Mouse (Mus musculus): ENCODE measurements around the gene Plek.

Plek gene

GRCm38 (mm10) chr11:16999933-17000332 lies 52.2 kb downstream of the Plek start:
- no peak for DNase-seq

DNA sequence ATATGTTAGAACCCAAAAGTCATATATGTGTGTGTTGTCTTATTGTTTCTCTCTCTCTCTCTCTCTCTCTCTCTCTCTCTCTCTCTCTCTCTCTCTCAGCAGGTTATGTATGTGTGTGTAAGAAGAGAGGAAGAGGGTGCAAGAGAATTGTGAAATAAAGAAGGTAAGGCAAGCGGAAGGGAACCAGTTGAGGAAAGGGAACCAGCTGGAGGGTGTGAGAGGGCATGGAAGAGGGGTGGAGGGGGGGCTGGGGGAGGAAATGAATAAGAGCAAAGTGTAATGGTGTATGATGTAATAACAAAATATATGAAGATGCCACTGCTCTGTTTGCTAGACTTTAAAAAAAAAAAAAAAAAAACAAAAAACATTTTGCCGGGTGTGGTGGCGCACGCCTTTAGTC lies 52.8 kb downstream of the Plek start:
- DNase-seq = no peak

DNA sequence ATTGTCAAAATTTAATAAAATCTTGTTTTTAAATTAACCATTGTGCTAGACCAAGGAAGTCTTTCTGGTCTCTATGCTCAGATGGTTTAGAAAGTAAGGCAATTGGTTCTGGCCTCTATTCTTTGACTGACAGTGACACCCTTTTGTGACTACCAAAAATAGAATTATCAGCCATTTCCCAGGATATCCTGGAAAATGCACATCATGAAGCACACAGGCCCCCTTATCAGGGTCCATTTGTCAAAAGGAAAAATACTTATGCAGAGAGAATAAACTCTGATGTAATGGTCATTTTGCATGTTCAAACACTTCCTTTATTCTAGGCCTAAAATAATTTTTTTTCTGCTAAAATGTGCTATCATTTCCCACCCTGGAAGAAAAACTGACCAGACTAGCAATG lies 54.7 kb downstream of the Plek start:
- no peak for DNase-seq

DNA sequence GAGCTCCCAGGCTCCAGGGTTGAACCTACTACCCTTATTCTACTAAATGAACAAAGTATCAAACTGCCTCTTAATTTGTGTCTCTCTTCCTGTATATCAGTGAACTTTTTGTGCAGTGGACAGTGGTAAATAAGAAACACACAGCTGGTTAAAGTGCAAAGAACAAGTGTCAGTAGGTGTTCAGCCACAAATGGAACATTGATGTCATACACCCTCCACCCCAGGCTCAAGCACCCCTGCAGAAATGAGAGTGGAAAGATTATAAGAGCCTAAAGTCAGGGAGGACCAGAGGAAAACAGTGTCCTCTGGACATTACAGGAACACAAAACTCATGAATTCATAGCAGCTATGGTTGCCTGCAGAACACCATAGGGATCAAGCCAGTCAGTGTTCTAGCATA lies 55.4 kb downstream of the Plek start:
- DNase-seq = no peak

GRCm38 (mm10) chr11:16992880-16993279 lies 59.3 kb downstream of the Plek start:
- no peak for DNase-seq

DNA sequence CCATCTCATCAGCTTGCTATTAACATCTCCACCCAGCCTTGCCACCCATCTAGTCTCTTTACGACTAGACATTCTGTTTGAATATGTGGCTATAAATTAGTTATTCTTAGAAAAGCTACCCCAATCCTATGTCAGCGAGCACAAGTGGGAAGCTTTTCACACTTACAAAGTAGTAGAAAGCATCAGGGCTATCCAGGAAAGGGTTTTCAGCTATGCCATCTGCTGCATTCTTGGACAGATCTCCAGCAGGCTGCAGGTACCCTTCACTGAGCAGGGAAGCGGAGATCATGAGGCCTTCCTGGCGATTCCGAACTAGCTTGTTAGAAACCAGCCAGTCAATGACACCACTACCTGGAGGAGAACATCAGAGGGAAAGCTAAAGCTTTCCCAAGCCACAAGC lies 62.3 kb downstream of the Plek start:
- DNase-seq = peak; percentile 41

DNA sequence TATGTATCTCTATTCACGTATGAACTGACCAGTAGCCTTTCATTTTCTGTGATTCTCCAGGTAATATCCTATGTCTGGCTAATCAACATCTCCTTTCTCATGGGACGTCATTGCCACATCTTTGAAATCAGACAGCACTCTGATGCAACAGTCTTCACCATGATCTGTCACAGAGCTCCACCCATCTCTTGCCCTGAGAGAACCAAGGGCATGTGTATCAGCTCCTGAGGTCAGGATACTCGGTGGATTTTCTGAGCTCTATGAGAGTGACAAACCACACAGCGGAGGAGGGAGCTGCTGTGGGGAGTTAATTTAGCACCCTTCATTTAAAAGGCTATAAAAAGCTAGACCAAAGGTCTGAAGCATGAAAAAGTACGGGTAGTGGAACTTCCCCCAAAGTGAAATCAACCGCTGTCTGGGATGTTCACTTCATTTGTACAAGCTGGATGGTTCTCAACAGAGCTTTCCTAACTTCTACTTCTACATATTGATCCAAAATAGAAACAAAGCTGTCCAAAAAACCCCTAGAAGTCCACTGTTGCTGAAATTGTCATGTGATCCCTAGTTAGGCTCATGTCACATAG lies 64.3 kb downstream of the Plek start:
- DNase-seq = peak; percentile 81

- peak; percentile 29 for DNase-seq
Measured at GRCm38 (mm10) chr11:16986550-16987187, 65.5 kb downstream of the Plek start.

DNA sequence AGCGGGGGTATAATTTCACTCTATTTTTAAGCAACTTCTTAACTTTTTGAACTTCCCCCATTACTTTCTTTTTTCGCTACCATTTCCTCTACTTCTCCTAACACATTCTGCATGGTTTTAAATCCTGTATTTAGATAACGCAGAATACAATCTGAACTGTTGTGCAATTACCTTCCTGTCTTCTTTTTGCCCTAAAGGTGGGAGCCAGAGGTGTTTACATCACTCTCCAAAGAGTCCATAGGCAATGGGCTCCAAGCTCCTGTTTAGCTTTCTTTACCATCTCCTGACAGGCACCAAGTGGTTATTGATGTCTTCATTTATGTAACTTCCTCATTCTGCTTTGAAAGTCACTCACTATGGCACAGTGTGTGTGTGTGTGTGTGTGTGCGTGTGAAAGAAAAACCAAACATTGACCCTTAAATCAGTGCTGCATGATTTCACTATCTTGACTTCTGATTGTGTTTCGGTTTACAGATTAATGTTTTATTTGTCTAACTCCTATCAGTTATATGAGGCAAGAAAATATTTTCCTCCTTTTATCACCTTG lies 73.9 kb downstream of the Plek start:
- no peak for DNase-seq

DNA sequence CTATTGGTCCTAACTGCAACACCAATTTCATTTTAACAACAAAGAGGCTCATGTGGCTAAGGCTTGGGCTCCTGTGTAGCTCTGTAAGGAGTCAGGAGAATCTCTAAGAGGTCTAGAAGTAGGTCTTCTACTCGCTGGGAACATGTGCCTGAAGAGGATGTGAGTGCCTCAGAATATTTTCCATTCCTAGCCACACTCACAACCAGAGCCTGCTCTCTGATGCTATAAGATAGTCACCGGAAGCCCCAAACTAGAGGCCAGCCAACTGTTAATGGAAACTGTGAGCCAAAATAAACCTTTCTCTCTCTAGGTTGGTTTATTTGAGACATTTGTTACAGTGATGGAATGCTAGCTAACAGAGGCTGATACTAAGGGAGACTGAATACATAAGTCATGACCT lies 74.6 kb downstream of the Plek start:
- DNase-seq = peak; percentile 90

- DNase-seq = peak; percentile 92
Measured at GRCm38 (mm10) chr11:16976937-16977336, 75.2 kb downstream of the Plek start.

DNA sequence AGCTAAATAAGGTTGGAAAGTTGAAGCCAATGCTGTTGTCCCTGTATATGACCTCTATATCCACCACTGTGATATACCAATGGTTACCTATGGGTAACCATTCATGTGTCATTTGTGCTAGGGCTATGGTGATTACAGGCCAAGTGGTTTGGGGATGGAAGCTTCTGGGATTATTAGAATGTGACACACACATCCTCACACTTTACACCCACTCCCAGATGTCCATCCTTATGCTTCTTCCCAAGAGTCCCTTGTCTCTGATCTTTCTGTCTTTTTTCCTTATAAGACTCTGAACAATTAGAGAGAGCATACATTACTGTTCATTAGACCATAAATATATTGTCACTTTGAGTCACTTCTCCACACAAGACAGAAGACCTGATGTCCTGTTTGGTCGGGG lies 79.1 kb downstream of the Plek start:
- DNase-seq = no peak

DNA sequence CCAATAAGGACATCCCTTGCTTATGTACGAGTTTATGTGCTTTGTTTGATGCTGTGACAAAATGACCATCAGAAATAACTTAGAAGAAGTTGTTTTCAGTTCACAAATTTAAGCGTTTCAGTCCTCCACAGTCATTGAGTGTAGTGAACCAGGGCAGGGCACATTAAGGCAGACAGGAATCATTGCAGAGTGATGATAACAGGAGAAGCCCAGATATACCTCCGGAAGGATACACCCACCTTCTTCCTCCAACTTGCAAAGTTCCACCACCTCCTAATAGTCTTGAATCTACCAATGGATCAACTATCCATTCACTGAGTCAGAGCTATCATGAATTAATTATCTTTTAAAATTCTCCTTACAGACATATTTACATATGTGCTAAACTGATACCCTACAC lies 80.2 kb downstream of the Plek start:
- no peak for DNase-seq

DNA sequence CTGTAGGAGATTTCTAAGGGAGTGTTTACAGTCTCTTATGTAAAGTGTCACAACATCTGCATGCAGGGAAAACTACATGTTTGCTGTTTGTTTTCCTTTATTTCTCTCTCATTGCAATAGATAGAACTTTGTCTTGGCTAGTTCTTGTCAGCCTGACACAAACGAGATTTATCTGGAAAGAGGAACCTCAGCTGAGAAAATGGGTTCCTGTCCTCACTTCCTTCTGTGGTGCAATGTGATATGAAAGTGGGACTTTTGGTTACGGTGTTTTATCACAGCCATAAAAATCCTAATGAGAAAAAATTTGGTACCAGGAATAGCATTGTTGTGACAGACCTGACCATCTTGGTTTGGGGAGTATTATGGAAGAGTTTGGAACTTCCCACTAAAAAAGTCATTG lies 82.5 kb downstream of the Plek start:
- no peak for DNase-seq

- no peak for DNase-seq
Measured at GRCm38 (mm10) chr11:16967806-16968205, 84.4 kb downstream of the Plek start.

DNA sequence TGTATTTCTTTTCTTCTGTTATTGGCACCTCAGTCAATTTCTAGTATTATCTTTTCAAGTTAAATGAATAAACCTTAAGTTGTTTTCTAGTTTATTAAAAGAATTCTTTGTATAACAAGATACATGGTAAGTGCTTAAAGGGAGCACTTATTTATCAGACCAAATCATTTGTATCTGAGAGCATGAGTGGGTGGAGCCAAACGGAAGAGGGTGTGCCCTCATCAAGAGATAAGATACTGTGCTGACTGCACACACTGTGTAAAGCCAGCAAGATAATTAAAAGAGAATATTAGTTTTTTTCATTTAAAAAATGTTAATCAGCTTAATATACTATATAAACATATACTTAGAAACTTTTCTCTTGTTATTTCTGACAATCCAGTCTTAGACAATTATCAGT lies 93.7 kb downstream of the Plek start:
- no peak for DNase-seq

DNA sequence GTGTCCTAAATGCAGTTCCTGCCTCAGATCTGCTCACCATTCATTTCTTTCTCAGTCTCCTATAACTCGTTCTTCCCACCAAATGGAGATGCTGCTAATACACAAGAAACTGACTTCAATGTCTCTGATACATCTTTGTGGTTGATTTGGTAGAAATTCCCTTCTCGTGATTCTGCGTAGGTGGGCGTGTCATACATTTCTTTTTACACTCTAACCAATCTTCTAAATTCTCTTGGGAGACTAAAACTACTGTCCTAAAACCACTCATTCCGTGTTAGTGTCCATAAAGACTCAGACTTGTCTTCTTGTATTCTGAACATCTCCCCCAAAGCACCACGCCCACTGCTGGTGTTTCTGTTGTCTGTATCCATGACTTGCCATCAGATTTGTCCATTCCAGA lies 95.2 kb downstream of the Plek start:
- no peak for DNase-seq

DNA sequence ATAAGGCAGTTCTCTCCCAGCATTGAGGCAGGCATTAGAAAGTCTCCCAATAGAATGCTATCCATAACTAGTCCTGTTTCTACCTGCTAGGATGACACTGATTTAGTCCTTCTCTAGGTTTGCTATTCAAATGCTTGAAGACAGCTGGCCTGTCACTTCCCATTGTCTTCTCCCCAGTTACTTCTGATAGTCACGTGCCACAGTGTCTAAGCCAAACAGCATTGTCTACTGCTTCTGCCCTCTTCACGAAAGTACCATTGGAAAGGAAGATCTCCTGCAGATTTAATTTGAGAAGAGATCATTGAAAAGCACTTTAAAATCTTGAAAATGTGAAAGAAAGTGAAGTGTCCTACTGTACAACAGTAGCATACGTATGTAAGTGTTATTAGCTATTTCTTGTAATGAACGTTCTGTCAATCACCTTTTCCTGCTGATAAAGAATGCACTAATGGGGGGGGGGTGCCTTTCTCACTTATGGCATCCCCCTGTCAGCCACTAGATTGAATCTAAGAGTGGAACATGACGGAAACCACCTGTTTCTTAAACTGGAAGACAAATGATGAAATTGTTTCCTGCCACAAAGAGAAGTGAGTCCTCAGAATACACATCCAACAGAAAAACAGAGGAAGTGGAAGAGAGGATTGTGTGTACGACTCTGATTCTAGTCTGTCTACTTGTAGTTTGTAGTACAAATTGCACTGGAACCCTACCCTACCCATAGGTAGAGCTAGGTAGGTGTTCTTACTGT lies 95.9 kb downstream of the Plek start:
- DNase-seq = no peak

DNA sequence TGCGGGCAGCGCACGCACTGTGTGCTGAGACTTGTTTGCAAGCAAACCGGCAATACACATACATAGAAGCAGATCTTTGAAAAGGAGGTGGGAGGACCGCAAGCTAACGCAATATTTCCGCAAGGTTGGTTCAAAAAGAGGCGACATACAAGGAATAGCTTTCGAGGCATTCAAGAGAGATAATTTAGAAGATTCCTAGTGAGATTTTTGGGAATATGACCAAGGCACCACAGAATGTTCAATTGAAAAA lies 100.5 kb downstream of the Plek start:
- no peak for DNase-seq

GRCm38 (mm10) chr11:16950976-16951760 lies 101.0 kb downstream of the Plek start, which contains the start of gene Fbxo48:
Fbxo48 (plus strand) TSS chr11:16951375.
- DNase-seq = peak; percentile 100

GRCm38 (mm10) chr11:16950226-16950975 lies 101.8 kb downstream of the Plek start:
- no peak for DNase-seq

GRCm38 (mm10) chr11:16948756-16949155 lies 103.4 kb downstream of the Plek start:
- DNase-seq = no peak

GRCm38 (mm10) chr11:16943016-16943415 lies 109.2 kb downstream of the Plek start:
- no peak for DNase-seq

Data from heart, adult 11 months (tissue).